Mouse (Mus musculus): Measurements from ENCODE around the gene Prkcz.

The Prkcz gene

GRCm38 (mm10) chr4:155238276-155238675 is 122.9 kb downstream of the Prkcz start:
- DNase-seq: no peak

DNA sequence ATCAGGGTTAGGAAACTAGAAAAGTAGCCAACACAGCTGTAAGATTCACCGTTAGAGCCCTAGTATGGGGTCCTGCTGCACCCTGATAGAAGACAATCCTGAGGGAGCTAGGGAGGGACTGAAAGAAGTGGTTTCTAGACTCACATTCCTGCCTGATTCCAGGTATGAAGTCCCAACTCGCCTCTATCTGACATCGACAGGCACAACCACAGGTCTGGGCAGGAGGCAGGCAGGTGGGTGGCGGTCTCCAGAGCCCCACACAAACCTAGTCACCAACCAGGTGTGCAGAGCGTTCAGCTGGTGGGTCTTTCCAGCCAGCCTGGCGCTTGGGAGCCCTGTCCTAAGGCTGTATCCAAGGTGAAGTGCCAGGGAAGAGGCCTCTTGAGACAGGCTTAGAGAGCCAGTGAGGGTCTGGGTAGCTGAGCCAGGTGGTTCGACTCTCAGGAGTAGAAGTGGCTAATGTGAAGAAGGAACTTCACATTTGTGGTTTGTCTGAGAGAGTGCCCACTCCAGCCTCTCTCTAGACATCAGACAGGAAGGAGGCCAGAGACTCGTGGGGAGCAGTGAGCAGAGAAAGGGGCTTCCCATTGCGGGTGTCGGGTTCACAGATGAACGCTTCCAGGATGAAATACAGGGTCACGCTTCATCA is 124.3 kb downstream of the Prkcz start:
- DNase-seq: no peak

- peak; percentile 60 for DNase-seq
Observed at GRCm38 (mm10) chr4:155235311-155236119, 125.6 kb downstream of the Prkcz start.

- DNase-seq: no peak
Observed at GRCm38 (mm10) chr4:155234371-155235310, 126.5 kb downstream of the Prkcz start.

DNA sequence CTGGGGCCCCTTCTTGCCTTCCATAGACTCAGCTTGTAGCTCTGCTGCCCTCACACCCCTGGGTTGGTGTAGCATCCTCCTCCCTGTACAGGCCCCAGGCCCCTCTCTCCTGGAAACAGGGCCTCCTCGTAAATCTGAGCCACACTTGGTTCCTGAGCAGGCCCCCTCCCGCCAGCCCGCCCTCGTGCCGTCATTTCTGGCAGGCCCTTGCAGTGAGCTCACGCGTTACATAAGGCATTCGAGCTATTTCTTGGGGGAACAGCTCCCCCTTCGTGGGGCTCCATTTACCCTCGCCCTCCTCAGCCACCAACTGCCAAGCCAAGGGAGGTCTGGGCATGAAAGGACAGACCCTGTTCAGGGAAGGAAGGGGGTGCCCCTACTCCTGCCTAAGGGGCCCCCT is 127.3 kb downstream of the Prkcz start:
- DNase-seq: no peak

DNA sequence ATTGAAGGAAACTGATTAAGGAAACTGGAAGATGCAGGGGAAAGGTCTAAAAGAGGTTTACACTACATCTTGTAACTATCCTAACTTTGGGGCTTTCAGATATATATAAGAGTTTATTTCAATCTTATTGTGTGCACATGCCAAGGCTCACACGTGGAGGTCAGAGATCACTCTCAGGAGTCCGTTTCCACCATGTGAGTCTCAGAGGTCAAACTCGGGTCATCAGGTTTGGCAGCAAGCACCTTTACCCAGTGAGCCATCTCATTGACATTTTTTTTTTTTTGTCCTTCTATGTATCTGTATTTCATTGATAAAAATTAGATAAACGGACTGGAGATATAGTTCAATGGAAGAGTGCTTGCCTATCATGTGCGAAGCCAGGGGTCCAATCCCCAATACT is 132.7 kb downstream of the Prkcz start:
- no peak for DNase-seq

DNA sequence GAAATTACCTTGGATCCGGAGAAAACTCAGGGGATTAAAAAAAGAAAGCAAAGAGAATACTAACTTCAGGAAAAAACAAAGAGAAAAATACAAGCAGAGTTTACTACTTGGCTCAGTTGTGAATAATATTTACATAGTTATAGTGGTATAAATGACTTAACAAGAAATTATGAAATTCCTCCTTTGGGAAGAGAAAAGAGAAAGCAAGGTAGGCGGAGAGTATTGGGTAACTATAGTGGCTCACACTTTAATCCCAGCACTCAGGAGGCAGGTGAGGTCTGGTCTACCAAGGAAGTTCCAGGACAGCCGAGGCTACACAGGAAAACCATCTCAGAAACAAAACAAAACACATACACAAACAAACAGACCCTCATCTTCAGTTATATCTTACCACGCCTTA is 133.2 kb downstream of the Prkcz start:
- DNase-seq: no peak

GRCm38 (mm10) chr4:155225918-155226317 is 135.2 kb downstream of the Prkcz start:
- DNase-seq: no peak

- no peak for DNase-seq
Observed at GRCm38 (mm10) chr4:155223594-155224528, 137.3 kb downstream of the Prkcz start.

GRCm38 (mm10) chr4:155222841-155223593 is 138.1 kb downstream of the Prkcz start:
- DNase-seq: peak; percentile 99

DNA sequence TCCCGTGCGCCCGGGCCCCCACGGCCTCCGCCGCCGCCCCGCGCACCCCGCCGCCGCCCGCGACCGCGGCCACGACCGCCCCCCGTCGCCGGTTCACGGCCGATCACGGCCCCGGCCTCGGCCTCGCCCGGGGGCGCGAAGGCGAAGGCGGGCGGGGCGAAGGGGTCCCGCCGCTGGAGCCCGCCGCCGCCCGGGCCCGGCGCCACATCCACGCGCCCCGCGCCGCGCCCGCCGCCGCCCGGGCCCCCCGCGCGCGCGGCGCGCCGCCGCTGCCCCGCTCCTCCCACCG is 138.7 kb downstream of the Prkcz start, which contains the start of gene Ski:
Gene Ski, minus strand, starts transcription at position 41 of the 289 bp plus-strand sequence.
- DNase-seq: no peak

- DNase-seq: peak; percentile 64
Observed at GRCm38 (mm10) chr4:155221599-155222551, 139.3 kb downstream of the Prkcz start.

GRCm38 (mm10) chr4:155221106-155221505 is 140.1 kb downstream of the Prkcz start:
- no peak for DNase-seq

- no peak for DNase-seq
Observed at GRCm38 (mm10) chr4:155220213-155221100, 140.7 kb downstream of the Prkcz start.

- no peak for DNase-seq
Observed at GRCm38 (mm10) chr4:155219271-155220212, 141.6 kb downstream of the Prkcz start.

- no peak for DNase-seq
Observed at GRCm38 (mm10) chr4:155218104-155218732, 142.9 kb downstream of the Prkcz start.

Data from thymus, postnatal 25 days (tissue).